ENCODE assay signal across 31 mouse cellular contexts in genomic region chr6:117460193-117460592, GRCm38 (mm10).
A peak's percentile ranks its signal among the peaks of the same experiment; 100 is the strongest.
DNase-seq lines count a peak whose midpoint lies in the region; ATAC-seq and TF ChIP-seq lines count a peak whose summit lies in the region.
"Had no signal": no experiment of that assay in that cellular context is flagged by ENCODE, and none has a peak within 500 bp of the region (broad histone marks: within the 10 kb centered on the region; RNA-seq: fewer than 3 reads in every experiment).

No protein-coding gene starts in this region.

- H3K9me3 ChIP-seq in heart, embryonic 14.5 days (ENCODE audit: control insufficient read depth, low read length), result no peaks in the 10 kb centered on the region
- H3K9me3 ChIP-seq in limb, embryonic 10.5 days (replicated peaks), result no peaks in the 10 kb centered on the region
- no peaks in the 10 kb centered on the region for H3K9me3 ChIP-seq in intestine, postnatal 0 days (ENCODE audit: control insufficient read depth)
- H3K9me3 ChIP-seq: embryonic facial prominence, embryonic 13.5 days; forebrain, embryonic 10.5 days; forebrain, embryonic 15.5 days; kidney, embryonic 15.5 days; lung, embryonic 15.5 days; midbrain, embryonic 13.5 days; stomach, embryonic 15.5 days had no signal

- 33% methylated on average over 5 of the region's 5 CpGs for WGBS in heart, embryonic 14.5 days
- 70% methylated on average over 5 of the region's 5 CpGs for WGBS in limb, embryonic 10.5 days
- WGBS in intestine, postnatal 0 days, result 54% methylated on average over 5 of the region's 5 CpGs

- no peak for DNase-seq in heart, postnatal 14 days
- DNase-seq in R1 (ENCODE audit: low read depth, low spot score), result peak; percentile 8
- no peak for DNase-seq in limb, embryonic 10.5 days (ENCODE audit: low spot score)
- DNase-seq in lung, postnatal 25 days (ENCODE audit: low spot score), result peak; percentile 50
- no peak for DNase-seq in spleen, adult 18-20 months
- DNase-seq in adrenal gland, adult 18-20 months (ENCODE audit: low spot score in 2 of 2), result no peak
- DNase-seq: adrenal gland, postnatal 14 days; cerebellum, adult 11 months; cerebellum, adult 9-10 months; cerebellum, postnatal 36 days; gastrocnemius, postnatal 25 days; heart, adult 11 months; kidney, adult 11 months; kidney, postnatal 4 days; liver; retina, postnatal 1 day; right cerebral cortex, postnatal 14 days; thymus, postnatal 14 days had no signal

- no peaks in the 10 kb centered on the region for H3K36me3 ChIP-seq in heart, embryonic 14.5 days (ENCODE audit: control insufficient read depth, insufficient read depth, low read length)
- no peaks in the 10 kb centered on the region for H3K36me3 ChIP-seq in limb, embryonic 10.5 days
- H3K36me3 ChIP-seq in intestine, postnatal 0 days (ENCODE audit: control insufficient read depth, insufficient read depth), result no peaks in the 10 kb centered on the region
- H3K36me3 ChIP-seq: embryonic facial prominence, embryonic 13.5 days; forebrain, embryonic 10.5 days; forebrain, embryonic 15.5 days; kidney, embryonic 15.5 days; lung, embryonic 15.5 days; midbrain, embryonic 13.5 days; stomach, embryonic 15.5 days had no signal

- intact Hi-C loops in heart, postnatal 14 days (cut with DNase I), result no loop called here

- H3K27me3 ChIP-seq in heart, embryonic 14.5 days (ENCODE audit: control insufficient read depth, insufficient read depth, low read length), result no peaks in the 10 kb centered on the region; the same call in 1 of the 2 replicates
- no peaks in the 10 kb centered on the region for H3K27me3 ChIP-seq in limb, embryonic 10.5 days (ENCODE audit: low read depth, poor library complexity, severe bottlenecking)
- H3K27me3 ChIP-seq in intestine, postnatal 0 days (replicated peaks; ENCODE audit: control insufficient read depth, insufficient read depth, low read length), result no peaks in the 10 kb centered on the region
- H3K27me3 ChIP-seq: embryonic facial prominence, embryonic 13.5 days; forebrain, embryonic 15.5 days; kidney, embryonic 15.5 days; lung, embryonic 15.5 days; megakaryocyte, embryonic 14.5 days; midbrain, embryonic 13.5 days; stomach, embryonic 15.5 days had no signal

- TF ChIP-seq CTCF in intestine, postnatal 0 days (IDR thresholded peaks at IDR 0.05; ENCODE audit: low read depth), result no peak

- H3K27ac ChIP-seq in heart, embryonic 14.5 days (replicated peaks in 1 of 2; ENCODE audit: control insufficient read depth in 1 of 2, insufficient read depth in 1 of 2, low read depth in 2 of 2, low read length in 2 of 2), result peak overlapping the region; percentile 7 to 9; a peak in 2 of 4 replicates
- peak overlapping the region; percentile 56; the same call in 1 of the 2 replicates for H3K27ac ChIP-seq in limb, embryonic 10.5 days
- no peak overlapping the region for H3K27ac ChIP-seq in intestine, postnatal 0 days (ENCODE audit: low read depth, low read length)
- H3K27ac ChIP-seq: embryonic facial prominence, embryonic 13.5 days; forebrain, embryonic 10.5 days; forebrain, embryonic 15.5 days; hindbrain, embryonic 14.5 days; kidney, embryonic 15.5 days; liver, embryonic 14.5 days; lung, embryonic 15.5 days; midbrain, embryonic 13.5 days; stomach, embryonic 15.5 days had no signal

- no peak overlapping the region for H3K4me3 ChIP-seq in heart, embryonic 14.5 days (ENCODE audit: control insufficient read depth in 1 of 2, insufficient read depth in 1 of 2, low read depth in 1 of 2, low read length in 2 of 2)
- H3K4me3 ChIP-seq in limb, embryonic 10.5 days, result no peak overlapping the region
- H3K4me3 ChIP-seq in intestine, postnatal 0 days (ENCODE audit: low read depth, low read length), result no peak overlapping the region
- H3K4me3 ChIP-seq: embryonic facial prominence, embryonic 13.5 days; forebrain, embryonic 10.5 days; forebrain, embryonic 15.5 days; kidney, embryonic 15.5 days; lung, embryonic 15.5 days; megakaryocyte, embryonic 14.5 days; midbrain, embryonic 13.5 days; stomach, embryonic 15.5 days had no signal

- H3K4me2 ChIP-seq in heart, embryonic 14.5 days (ENCODE audit: low read length), result no peak overlapping the region
- no peak overlapping the region for H3K4me2 ChIP-seq in intestine, postnatal 0 days (replicated peaks; ENCODE audit: low read depth)
- H3K4me2 ChIP-seq: embryonic facial prominence, embryonic 13.5 days; forebrain, embryonic 15.5 days; heart, embryonic 11.5 days; hindbrain, embryonic 14.5 days; kidney, embryonic 15.5 days; lung, embryonic 15.5 days; midbrain, embryonic 13.5 days; stomach, embryonic 15.5 days had no signal

- H3K9ac ChIP-seq in heart, embryonic 14.5 days (ENCODE audit: low read length), result no peak overlapping the region
- no peak overlapping the region for H3K9ac ChIP-seq in intestine, postnatal 0 days (ENCODE audit: low read depth, low read length)
- H3K9ac ChIP-seq: embryonic facial prominence, embryonic 13.5 days; forebrain, embryonic 15.5 days; hindbrain, embryonic 14.5 days; kidney, embryonic 15.5 days; liver, embryonic 14.5 days; lung, embryonic 15.5 days; midbrain, embryonic 13.5 days; stomach, embryonic 15.5 days had no signal

- peaks cover 4 to 7% of the 10 kb centered on the region in 2 experiments; a peak in 2 of 4 replicates for H3K4me1 ChIP-seq in heart, embryonic 14.5 days (ENCODE audit: control insufficient read depth in 2 of 2, insufficient read depth in 2 of 2, low read length in 2 of 2)
- peaks cover 27% of the 10 kb centered on the region for H3K4me1 ChIP-seq in limb, embryonic 10.5 days
- no peaks in the 10 kb centered on the region for H3K4me1 ChIP-seq in intestine, postnatal 0 days (replicated peaks; ENCODE audit: control insufficient read depth, insufficient read depth, low read length)
- H3K4me1 ChIP-seq: forebrain, embryonic 15.5 days; kidney, embryonic 15.5 days; lung, embryonic 15.5 days; megakaryocyte, embryonic 14.5 days; midbrain, embryonic 13.5 days; stomach, embryonic 15.5 days had no signal

- ATAC-seq in heart, embryonic 14.5 days (ENCODE audit: insufficient number of reproducible peaks, insufficient read depth, low FRiP score, low read depth), result 0 out of 2 replicates have a peak, but pooled peaks have one; percentile 56
- ATAC-seq in intestine, postnatal 0 days, result no peak
- ATAC-seq: forebrain, embryonic 15.5 days; midbrain, embryonic 13.5 days had no signal

Comparison
In these comparisons a context has a peak if more than half of its experiments do, and no peak if none do; other contexts are left out.
1. DNase-seq: peak in R1 (single experiment) and lung, postnatal 25 days (single experiment); none in heart, postnatal 14 days (0 of 2), limb, embryonic 10.5 days (single experiment), spleen, adult 18-20 months (0 of 2) and adrenal gland, adult 18-20 months (0 of 2).